Mouse (Mus musculus) testis, adult 2 months (tissue): Measurements from ENCODE around the gene Eddm3b.

Experiments used
- CTCF ChIP-seq: fragments of 200-500 bp; IDR thresholded peaks from 2 replicates; pipeline ENCODE4 v1.5.1; 2012; ENCODE audit warnings: low read depth, mild to moderate bottlenecking, inconsistent platforms, low read length, moderate library complexity; ENCODE audit not compliant: control insufficient read depth, insufficient read depth, insufficient replicate concordance
- POLR2A ChIP-seq: fragments of 200-500 bp; IDR thresholded peaks from 2 replicates; pipeline ENCODE4 v1.6.1; 2012; ENCODE audit warnings: low read depth, mild to moderate bottlenecking, inconsistent platforms, low read length, moderate library complexity; ENCODE audit not compliant: control insufficient read depth

DNA sequence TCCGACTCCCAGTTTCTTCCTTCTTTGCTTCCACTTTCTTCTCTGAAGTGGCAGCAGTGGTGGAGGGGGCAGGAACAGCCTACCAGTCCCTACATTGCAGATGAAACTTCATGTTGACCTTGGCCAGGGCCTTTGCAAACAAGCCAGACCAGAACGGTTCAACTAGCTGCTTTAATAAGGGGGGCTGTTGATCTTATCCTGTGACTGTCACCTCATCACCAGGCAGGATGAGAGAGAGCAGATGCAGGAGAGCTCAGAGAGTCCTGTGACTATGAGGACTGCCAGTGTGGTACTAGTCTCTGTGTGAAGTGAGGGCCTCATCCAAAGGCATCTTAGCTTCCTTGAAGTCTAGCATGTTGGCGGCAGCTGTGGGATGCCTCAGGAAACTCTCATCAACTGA is 33.8 kb downstream of the Eddm3b start:
- TF ChIP-seq CTCF (no peak), POLR2A (no peak)
